Mouse (Mus musculus) activated CD4-positive, CD25-positive, alpha-beta regulatory T cell, adult 4 months (primary cell): ENCODE results near the gene Ncapd3. TPM values are rescaled to one million over a fixed set of nuclear protein-coding genes. Genes with fewer than 3 reads are reported as not detected.

Experiments used
- ATAC-seq: one replicate; pipeline ENCODE4 v1.8.0; 2017
- polyA plus RNA-seq, 2 experiments: library from polyadenylated mRNA; unstranded; fragments of 100-300 nt; shearing (Covaris generic); gene quantifications; one replicate each; pipeline ENCODE4 v1.2.1; 2017

Ncapd3 gene
- polyA plus RNA-seq, 2 experiments from 2014 or later: 23.4 to 27.0 TPM

DNA sequence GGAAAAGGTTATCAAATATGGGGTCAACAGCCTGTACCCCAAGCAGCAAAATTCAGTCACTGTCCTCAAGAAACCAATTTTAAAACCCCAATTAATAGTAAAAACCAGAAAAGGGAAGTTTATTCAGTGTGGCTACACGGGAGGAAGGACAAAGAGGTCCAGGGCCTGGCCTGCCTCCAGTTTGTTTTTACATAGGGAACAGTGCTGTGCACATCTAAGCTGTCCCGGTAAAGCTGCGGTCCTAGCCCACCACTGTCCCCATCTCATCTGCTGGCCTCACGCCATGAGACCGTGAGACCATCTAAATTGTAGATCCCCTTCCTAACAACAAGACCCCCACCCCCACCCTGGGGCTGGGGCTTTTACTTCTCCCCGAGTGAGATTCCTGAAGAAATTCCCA, 95.5 kb downstream of the Ncapd3 start:
- no peak for ATAC-seq

DNA sequence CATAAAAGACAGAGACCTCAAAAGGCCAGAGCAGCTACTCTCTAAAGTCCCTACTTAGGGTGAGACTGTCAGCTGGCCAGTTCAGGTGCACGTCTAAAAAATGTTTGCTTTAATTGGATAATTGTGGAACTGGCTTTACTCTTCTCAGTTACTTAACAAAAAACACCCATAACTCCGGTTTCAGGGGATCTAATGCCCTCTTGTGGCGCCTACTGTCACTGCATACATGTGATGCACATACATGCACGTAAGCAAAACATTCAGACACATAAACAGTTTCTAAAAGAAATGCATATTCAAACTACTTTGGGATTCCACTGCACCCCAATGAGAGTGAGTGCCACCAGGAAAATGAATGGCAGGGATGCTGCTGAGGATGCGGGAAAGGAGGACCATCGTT, 96.6 kb downstream of the Ncapd3 start:
- ATAC-seq: no peak

DNA sequence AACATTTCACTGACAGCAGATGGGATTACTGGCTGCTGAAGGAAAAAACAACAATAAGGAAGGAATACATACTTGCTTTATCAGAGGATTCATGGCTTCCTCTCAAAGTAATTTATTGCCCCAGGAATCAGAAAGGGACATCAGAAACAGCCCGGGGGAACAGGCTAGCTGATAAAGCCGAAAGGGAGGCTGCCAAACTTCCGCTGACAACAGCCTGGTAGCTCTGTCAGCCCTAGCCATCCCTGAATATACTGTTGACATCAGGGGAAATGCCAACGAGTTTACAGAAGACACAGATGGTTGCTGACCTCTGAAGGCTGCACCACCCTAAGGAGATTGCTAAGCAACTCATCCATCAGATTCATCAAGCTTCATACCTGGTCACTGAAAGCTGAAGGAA, 98.7 kb downstream of the Ncapd3 start:
- ATAC-seq: no peak

DNA sequence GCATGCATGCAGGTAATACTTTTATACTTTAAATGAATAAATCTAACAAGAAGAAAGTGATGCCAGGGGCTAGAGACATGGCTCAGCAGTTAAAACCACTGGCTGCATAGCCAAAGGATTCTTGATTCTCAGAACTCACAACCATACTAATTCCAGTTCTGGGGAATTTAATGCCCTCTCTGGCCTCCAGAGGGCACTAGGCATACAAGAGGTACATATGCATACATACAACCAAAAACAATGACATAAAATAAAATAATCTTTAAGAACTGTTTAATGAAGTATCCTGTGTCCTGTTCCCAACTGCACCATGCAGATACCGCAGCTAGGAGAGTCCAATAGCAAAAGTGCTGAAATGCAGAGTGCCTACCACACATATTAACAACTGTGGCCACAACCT, 104.4 kb downstream of the Ncapd3 start:
- ATAC-seq: no peak

DNA sequence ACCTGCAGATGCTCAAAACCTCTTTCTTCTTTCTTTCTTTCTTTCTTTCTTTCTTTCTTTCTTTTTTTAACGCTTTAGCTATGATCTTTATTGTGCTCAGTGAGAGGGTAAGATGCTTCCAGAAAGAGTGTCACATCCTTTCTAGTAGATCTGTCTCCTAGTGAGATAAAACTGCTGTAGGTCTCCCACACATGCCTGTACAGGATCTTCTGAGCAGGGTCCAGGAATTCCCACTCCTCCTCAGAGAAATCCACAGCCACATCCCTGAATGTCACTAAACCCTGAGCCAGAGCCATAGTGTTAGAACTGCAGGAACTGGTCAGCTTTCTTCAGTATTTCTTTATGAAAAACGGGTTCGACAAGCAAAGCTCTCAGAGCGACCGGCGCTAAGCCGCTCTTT, 105.4 kb downstream of the Ncapd3 start:
- no peak for ATAC-seq

DNA sequence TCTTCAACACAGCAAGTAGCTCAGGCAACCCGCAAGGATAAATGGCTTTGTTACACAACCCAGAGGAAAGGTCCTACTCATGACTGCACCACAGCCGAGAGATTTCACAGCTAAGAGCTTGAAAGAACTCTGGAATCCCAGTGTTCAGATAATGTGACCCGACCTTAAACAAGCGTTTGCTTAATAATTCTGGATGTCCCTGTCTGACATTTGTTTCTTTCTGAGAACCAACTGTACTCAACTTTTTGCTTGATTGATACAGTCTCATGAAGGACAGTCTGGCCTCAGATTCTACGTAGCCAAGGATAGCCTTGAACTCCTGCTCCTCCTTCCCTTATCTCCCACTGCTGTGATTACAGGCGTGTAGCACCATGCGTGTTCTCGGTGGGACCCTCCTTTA, 106.7 kb downstream of the Ncapd3 start:
- no peak for ATAC-seq

DNA sequence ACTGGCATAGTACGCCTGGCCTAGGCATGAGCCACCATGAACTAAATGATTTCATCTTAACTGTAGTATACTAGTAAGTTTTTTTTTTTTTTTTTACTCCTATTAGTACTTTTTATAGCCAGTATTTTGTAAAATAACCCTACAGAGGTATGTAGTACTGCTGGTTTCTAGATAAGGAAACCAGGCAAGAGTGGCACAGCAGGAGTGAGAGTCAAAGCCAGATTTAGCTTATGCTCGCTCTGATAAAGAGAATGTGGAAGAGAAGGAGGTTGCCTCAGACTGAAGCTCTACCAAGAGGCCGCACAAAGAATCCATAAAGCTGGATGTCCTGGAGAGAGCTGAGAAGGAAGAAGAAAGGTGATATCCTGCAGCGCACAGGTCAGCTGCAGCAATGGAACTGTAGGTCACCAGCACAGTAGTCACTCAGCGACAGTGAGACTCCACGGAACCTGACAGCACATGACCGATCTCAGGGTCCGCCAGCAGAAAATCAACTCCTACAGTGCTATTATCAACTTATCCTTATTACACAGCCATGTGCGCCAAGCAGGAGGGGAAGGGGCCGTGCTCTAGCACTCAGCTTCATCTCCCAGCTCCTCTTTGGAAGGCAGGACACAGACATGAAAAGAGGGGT, 110.6 kb downstream of the Ncapd3 start:
- no peak for ATAC-seq

DNA sequence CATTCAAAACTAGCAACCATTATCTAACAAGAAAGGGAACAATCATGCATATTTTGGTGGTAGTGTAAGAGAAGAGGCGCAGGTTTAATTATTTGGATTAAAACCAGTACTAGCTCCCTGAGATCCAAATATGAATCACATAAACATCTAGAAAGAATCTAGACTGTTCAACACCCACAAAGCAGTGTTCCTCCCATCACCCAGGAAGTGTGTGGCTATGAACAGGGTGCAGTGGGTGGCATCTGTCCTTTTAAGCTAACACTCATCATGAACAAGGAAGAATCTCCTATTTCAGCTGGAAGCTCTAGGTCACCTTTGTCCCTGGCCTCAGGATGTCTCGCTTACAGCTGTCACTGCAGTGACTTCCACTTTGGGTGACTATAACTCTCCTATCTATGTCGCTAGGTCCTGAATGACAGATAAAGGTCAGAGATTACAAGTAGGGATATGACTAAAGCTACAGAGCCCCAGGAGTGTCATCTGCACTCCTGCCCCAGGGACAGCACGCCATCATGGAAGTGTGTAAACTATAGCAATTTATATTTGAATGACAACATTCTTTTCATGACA, 114.4 kb downstream of the Ncapd3 start:
- ATAC-seq: no peak

Other genes with a start within 250 kb of the Ncapd3 start
- gene Glb1l2, start 223.7 kb upstream of the Ncapd3 start, polyA plus RNA-seq: not detected
- gene Glb1l3, start 169.3 kb upstream of the Ncapd3 start, polyA plus RNA-seq: not detected
- gene Gm1110, start 107.1 kb upstream of the Ncapd3 start, polyA plus RNA-seq: under 1 TPM; 0.45 to 0.49 TPM
- 10 to 100 TPM; 22.7 to 22.8 TPM for gene Acad8, start 30.6 kb upstream of the Ncapd3 start, polyA plus RNA-seq
- 10 to 100 TPM; 77.0 to 85.1 TPM for gene Thyn1, start 30.5 kb upstream of the Ncapd3 start, polyA plus RNA-seq
- 10 to 100 TPM in 1 of 2 experiments, 1 to 10 TPM in 1; 10.0 to 14.0 TPM for gene Vps26b, start 110 bp upstream of the Ncapd3 start, polyA plus RNA-seq
- gene Jam3, start 125.2 kb downstream of the Ncapd3 start, polyA plus RNA-seq: under 1 TPM in 1 of 2 experiments, not detected in 1; 0.56 TPM